Mouse (Mus musculus): ENCODE data around the gene Kif11. TPM values are rescaled to one million over a fixed set of nuclear protein-coding genes. Genes with fewer than 3 reads are reported as not detected.
A peak's percentile ranks its signal among the peaks of the same experiment; 100 is the strongest.

Kif11 gene
- total RNA-seq, 1 experiment from 2014 or later: 5.1 TPM

DNA sequence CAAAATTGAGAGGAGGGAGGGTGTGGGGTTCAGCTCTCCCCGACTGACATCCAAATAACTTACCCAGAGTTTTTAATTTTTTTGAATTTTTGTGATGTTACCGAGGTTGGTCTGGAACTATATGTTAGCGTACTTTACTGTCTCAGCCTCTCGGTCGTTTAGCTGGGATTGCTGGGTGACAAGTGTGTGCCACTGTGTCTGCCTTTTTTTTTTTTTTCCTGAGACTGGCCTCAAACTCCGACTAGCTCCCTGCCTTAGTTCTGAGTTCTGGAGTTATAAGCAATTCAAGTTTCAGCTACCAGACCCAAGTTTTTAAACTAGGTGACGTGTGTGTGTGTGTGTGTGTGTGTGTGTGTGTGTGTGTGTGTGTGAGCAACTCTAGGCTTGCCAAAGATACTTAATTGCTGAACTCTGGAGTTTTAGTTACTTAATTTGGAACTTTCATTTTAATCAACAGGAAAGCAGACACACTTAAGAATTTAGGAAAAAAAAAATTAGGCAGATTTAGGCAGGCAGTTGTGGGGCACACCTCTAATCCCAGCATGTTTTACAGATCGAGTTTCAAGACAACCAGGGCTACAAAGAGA lies 1.3 kb downstream of the Kif11 start:
- DNase-seq: no peak

DNA sequence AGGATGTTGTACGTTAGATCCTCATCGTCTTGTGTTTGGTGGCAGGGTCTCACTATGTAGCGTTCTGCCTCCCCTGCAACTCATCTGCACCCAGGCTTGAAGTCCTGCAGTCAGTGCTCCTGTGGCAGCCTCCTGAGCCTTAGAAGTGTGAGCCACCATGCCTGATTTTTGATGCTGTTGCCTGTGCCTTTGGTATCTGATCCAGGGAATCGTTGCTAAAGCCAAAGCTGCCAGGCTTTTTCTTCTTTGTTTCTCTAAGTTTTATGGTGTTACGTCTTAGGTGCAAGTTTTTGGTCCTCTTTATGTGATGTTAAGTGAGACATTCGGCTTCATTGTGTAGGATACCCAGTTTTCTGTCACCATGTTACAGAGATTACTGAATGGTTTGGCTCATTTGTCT lies 2.6 kb downstream of the Kif11 start:
- no peak for DNase-seq

DNA sequence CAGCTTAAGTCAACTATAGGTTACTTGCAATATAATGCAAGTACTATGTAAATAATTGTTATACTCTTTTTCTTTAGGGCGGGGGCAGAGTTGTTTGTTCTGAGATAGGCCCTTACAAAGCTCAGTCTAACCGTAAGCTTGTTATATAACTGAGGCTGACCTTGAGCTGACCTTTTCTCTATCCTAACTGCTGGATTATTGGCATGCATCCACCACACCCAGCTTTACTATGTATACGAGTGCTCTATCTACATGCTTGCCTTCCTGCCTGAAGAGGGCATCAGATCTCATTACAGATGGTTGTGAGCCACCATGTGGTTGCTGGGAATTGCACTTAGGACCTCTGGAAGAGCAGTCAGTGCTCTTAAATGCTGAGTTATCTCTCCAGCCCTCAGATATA lies 9.9 kb downstream of the Kif11 start:
- no peak for DNase-seq

DNA sequence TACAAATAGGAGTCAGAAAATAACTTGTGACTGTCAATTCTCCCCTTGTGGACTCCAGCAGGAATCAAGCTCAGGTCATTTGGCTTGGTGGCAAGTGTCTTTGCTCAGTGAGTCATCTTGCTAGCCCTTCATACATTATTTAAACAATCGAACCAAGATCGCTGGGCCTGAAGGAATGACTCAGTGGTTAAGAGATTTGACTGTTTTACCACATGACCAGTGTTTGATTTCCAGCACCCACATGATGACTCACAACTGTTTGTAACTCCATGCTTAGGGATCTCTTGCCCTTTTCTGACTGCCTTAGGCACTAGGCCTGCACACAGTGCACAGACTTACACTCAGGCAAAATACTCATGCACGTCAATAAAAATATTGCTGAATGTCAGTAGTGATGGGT lies 15.7 kb downstream of the Kif11 start:
- DNase-seq: no peak

DNA sequence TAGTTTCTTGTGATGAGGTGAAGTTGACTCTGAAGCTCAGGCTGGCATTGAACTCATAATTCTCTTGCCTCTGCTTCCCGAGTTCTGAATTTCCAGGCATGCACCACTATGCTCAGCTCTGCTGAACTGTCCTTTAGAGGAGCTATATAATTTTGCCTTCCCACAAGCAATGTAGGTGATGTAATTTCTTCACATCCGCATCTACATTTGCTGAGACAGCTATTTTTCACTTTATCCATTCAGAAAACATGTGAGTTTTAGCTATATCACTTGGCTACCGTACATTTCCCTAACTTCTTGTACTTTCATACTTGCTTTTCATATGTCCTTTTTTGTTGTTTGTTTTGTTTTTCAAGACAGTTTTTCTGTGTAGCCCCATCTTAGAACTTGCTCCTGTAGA lies 20.1 kb downstream of the Kif11 start:
- DNase-seq: no peak

DNA sequence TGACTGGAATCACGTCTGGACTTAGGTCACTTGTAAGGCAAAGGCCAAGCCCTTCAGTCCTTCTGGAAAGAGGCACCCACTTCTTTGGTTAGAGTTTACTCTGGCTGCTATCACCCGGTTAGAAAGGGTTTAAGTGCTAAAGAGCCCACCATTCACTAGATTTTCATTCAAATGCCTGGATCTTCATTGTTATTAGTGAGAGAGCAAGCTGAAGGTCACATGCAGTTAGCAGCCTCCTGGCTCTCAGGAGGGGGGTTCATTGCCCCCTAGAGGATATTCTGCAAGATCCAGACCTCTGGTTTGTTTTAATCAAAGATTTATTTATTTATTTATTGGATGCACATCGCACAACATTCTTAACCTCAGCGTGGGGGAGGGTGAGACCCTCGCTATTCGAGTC lies 24.7 kb downstream of the Kif11 start:
- DNase-seq: no peak

DNA sequence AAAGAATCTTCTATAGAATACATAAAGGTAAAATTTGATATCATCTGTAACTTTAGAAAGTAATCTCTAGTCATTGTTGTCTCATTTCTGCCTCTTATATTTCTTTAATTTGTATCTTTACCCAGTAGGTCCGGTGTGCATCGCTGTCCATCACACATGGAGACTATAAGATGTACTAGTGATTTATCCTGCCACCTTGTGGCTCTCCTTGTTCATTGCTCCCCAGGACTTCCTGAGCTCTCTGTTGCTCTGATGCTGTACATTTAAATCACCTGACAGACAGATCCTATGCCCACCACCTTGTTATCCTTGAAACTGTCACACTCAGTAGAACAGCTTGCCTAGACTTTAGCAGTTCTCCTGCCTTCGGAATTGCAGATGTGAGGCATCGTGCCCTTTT lies 42.1 kb downstream of the Kif11 start:
- DNase-seq: no peak

DNA sequence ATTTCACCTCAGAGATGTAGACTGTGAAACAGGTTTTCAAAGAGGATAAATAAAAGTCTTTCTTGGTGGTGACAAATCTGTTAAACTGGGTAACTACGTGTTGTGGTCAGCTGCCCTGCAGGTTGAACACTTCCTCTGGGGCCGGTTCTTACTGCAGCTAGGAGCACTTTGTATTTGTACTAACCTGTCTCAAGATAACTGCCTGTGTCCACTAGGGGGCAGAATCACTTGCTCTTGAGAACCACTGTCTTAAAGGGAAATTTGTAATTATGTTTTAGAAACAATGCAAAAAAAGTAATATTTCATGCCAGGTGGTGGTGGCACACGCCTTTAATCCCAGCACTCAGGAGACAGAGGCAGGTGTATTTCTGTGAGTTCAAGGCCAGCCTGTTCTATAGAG lies 43.4 kb downstream of the Kif11 start:
- DNase-seq: peak; percentile 36

DNA sequence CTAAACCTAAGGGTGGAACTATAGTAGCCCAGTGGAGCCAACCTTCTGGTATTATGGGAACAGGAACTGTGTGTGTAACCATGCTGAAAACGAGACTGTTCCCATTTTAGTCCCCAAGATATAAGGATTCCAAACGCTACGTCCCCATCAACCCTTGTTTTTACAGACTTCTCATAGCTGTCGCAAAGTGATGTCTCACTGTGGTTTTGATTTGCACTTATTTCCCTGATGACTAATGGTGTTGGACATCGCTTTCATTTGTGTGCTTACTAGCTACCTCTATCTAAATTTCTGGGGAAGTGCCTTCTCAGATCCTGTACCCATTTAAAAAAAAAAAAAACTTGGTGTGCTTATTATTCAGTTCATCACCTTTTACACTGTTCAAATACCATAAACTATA lies 52.4 kb downstream of the Kif11 start:
- no peak for DNase-seq

DNA sequence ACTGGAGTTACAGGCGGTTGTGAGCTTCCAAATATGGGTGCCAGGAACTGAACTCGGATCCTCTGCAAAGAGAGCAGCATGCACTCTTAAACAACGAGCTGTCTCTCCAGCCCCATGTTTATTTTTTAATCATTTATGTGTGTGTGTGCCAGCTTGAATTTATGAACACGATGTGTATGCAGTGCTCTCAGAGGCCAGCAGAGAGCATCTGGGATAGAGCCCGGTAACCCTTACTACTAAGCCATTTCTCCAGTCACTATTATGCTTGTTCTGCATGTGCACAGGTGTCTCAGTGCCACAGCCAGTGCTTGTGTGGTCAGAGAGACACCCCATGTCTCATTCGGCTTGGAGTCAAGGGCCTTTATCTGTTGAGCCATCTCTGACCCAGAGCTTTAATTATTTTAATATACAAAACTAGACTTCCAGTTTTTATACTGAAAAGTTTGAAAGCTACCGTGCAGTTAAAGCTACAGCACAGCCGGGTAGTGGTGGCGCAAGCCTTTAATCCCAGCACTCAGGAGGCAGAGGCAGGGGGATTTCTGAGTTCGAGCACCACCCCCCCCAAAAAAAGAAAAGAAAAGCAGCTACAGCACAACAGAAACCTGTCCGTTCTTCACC lies 55.0 kb downstream of the Kif11 start:
- DNase-seq: no peak

DNA sequence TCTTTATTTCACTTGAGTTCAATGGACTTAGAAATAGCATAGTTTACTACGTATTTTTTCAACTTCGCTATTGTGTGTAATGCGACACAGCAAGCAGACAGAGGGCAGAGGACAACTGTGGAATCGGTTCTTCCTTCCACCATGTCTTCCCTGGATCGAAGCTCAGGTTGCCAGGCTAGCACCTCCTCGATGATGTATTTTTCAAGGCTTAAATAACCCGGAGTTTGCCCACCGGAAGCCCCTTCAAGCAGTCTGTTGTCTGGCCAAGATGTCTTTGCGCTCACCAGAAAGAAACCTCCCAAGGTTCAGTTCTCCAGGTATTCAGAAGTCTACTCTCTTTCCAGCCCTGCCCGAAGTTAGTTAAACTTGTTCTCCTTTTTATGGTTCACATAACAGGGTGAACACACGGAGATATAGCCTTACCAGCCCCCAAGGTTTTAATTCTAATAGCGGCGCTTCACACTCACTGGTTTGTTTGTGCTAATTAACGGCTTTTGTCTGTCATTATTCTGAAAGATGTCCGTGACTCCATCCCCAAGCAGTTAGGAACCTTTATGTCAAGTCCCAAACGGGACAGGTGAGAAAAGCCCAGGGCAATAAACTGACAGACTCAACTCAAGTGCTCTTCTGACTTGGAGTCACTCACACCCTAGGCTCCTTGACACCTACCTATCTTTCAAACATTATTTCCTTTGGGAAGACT lies 56.8 kb downstream of the Kif11 start:
- DNase-seq: no peak

DNA sequence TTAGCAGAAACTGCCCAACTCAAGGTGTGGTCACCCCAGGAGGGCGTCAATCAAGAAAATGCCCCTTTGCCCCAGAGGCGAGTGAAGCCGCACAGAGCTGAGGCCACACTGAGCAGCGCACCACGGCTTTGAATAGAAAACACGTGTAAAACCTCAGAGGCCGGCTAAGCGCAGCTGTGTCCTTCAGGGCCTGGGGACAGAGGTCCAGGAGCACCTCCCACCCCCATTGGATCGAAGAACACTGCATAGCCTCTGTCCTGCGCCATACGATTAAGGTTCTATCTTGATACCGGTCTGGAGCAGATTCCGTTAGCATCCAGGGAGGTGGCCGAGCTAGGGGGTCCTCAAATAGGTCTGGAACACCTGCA lies 57.7 kb downstream of the Kif11 start:
- peak; percentile 36 for DNase-seq

DNA sequence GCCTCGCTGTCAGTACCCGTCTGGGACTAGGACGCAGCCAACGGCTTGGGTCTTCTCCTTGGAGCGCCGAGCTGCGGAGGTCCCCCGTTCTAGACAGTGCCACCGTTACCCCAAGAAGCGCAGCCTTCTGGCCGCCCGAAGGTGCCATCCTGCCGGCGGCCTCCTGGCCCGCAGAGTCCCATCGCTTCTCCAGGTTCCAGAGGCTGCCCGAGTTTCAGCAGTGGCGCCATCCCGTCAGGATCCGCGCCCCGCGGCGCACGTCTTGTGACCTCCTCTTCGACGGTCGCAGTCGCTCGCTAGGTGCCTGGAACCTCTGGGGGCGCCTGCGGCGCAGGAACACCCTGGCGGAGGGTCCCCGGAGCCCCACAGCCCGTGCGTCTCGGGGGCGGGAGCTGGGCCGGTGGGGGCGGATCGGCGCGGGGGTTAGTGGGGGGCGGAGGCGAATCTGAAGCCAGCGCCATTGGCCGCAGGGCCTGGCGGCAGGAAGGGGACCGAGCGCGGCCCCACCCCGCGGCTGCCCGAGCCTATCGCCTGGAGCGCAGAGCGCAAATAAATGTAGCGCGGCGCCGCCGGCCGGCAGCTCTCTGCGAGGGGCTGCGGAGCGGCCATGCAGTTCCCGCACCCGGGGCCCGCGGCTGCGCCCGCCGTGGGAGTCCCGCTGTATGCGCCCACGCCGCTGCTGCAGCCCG lies 58.2 kb downstream of the Kif11 start, which contains the start of gene Hhex:
Gene Hhex, plus strand, starts transcription at position 548 of the 689 bp plus-strand sequence.
- DNase-seq: peak; percentile 94

DNA sequence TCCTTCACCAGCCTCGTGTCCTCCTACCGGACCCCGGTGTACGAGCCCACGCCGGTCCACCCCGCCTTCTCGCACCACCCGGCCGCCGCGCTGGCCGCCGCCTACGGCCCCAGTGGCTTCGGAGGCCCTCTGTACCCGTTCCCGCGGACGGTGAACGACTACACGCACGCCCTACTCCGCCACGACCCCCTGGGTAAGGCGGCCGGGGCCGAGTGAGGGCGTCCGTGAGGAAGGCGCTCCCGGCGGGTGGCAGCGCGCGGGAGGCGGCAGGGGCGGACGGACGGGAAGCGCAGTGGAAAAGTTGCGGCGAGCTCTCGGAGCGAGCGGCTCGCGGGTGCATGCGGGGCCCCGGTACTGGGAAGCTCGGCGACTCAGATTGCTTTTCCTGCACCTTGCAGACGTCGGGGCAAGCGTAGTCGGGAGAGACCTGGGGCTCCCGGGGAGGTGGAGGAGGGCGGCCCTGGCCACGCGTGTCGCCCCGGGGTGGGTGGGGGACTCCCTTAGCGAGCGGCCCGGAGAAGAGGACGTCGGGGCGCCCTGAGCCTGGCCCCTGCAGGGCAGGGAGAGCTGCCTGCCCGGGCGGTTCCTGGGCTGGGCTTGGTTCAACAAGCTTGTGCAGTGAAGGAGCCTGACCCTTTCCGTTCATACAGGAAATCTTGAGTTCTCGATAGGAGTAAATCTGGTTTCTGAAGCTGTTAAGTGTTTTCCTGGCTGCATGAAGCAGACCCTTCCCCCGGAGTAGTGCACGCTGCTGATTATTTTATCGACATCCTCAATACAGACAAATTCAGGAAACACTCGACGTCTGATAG lies 59.0 kb downstream of the Kif11 start:
- peak; percentile 63 for DNase-seq

DNA sequence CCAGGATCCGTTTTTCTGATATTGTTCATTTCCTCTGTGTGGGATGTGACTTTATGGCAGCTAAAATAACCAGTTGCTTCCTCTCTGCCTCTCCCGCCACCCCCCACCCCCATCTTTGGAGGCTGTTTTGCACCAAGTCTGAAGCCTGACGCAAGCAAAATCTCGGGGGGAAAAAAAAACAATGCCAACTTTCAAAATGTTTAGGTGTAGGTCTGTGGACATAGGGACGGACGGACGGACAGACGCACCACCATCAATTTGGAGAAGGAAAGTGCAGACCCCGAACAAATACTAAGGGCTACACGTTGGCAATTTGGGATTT lies 59.6 kb downstream of the Kif11 start:
- peak; percentile 25 for DNase-seq

DNA sequence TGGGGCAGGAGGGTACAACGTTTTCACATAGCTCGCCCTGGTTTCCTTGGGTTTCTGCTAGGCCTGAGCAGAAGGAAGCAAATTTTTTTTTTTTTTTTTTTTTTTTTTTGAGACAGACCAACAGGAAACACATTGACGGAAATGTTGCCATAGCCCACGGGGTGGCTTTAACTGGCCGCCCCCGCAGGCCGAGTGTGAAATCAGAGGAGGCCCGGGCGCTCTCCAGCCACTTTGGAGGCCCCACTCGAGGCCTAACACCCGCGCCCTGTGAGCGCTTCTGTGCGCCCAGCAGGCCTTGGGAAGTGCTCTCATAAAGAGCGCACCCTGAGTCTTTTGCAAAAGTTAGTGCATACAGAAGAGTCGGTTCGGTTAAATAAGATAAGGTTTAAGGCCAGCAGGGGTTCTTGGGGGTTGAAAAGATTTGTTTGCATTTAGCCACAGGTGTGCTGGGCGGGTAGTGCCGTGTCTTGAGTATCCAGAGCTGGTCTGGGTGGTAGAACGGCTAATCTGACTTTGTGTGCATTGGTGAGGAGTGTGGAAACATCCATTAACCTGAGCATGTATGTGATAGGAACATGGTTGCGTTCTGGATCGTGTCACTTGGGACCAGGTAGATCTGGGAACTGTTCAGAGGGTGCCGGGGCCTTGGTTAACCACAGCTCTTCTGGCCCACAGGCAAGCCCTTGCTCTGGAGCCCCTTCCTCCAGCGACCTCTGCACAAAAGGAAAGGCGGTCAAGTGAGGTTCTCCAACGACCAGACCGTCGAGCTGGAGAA lies 60.5 kb downstream of the Kif11 start:
- peak; percentile 38 for DNase-seq

DNA sequence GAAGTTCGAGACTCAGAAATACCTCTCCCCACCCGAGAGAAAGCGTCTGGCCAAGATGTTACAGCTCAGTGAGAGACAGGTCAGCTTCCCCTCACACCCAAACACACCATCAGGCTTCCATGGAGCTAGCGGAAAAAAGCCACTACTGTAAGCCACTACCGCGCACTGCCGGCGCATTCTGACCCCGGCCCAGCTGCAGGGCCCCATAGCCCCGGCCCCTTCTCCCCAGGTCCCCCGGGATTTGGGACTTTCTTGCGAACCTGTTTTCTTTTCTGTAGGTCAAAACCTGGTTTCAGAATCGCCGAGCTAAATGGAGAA lies 61.0 kb downstream of the Kif11 start:
- no peak for DNase-seq

DNA sequence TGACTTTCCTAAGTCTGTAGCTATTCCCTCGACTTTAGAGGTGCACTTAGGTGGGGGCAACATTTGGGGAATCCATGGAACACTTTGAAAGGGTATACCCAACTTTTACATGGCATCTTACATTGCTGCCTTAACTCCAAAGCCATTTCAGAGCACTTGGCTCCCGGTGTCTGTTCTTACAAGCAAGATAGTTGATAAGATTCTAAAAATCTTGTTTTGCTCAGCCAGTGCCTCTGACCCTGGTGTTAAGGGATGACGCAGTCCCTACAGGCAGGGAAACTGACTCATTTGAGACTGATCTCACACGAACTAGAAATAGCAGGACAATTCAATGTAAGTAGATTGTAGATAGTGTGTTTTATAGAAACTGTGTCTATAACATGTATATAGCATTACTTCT lies 64.0 kb downstream of the Kif11 start:
- DNase-seq: no peak

DNA sequence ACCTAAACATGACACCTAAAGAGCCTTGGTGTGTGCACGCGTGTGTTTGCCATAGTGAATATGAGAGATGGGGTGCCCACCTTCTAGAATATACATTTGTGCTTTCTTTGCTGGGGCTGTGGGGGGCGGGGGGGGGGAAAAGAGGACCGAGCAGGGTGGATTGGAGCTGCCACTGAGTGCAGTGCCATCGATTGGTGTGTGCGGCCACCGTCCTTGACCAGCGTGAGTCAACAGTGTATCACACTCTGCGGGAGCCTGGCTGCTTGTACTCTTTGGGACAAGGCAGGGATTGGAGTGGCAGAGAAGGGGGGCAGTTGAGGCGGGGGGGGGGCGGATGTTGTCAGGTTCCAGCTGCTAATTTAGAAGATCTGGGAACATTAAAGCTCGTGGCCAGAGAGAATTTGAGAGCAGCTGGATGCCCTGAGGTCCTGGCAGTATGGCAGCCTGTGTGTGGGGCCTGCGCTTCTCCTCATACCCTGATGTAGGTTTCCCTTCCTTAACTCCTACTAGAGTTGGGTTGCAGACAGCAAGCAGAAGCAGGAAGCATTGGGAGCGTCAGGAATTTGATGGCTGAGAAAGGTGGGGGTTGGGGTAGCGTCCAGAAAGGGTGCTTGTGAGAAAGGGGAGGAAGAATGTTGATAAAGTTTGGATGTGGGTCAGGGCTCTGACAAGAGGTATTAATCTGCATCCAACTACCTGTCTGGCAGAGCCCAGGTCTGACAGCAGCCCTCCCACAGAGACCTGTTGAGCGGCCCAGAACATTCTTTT lies 64.7 kb downstream of the Kif11 start:
- peak; percentile 75 for DNase-seq

DNA sequence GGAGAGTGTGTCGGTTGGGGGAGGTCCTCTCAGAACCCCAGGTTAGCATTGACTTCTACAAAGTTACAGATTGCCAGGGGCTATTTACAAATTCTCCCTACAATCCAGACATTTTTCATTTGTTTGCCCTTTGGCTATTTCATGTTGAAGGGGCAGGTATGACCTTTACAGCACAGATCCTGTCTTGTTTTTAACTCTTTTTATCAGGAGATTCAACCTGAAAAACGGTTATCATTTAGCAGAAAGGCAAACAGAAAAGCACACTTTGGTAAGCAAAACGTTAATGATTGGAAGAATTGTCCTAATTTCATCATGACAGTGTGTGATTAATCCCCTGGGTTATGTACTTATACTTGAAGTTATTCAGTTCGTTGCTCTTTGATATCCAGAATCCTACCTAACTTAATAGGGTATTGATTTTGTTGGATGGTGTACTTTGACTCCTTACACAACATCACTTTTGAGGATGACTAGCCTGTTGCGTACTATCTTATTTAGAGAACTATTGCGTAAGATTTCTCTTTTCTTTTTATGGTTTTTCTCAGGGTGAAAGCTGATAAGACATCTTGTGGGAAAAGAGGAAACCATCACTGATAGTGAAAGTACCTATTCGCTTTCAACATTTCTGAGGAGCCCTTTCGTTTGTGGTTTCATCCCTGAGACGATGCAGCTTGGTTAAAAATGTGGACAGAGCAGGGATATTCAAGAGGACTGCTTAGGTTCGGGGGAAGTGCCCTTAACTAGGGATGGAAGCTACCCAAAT lies 66.5 kb downstream of the Kif11 start:
- DNase-seq: no peak
